Comparison of ENCODE assay signal across 8 mouse cellular contexts in genomic region chr15:99126081-99126815, GRCm38 (mm10). TPM values are rescaled to one million over a fixed set of nuclear protein-coding genes. Genes with fewer than 3 reads are reported as not detected.
DNase-seq lines count a peak whose midpoint lies in the region; ATAC-seq and TF ChIP-seq lines count a peak whose summit lies in the region.

No protein-coding gene starts in this region.

- H3K36me3 ChIP-seq in C2C12 (ENCODE audit: control insufficient read depth, insufficient read depth), result no peaks in the 10 kb centered on the region
- H3K36me3 ChIP-seq in forebrain, embryonic 13.5 days (ENCODE audit: poor library complexity, severe bottlenecking), result no peaks in the 10 kb centered on the region
- H3K36me3 ChIP-seq in heart, postnatal 0 days (replicated peaks; ENCODE audit: control insufficient read depth, insufficient read depth, low read length), result 0 out of 2 replicates have a peak, but pooled peaks cover under 1% of the 10 kb centered on the region
- no peaks in the 10 kb centered on the region for H3K36me3 ChIP-seq in liver, embryonic 15.5 days (replicated peaks)
- H3K36me3 ChIP-seq in neural tube, embryonic 14.5 days (ENCODE audit: control insufficient read depth, insufficient read depth, low read length), result no peaks in the 10 kb centered on the region
- H3K36me3 ChIP-seq in thymus, adult 2 months (ENCODE audit: control insufficient read depth, insufficient read depth, low read length), result no peaks in the 10 kb centered on the region

- TF ChIP-seq CTCF in C2C12 (IDR thresholded peaks at IDR 0.05; ENCODE audit: control insufficient read depth, insufficient read depth, insufficient read length), result no peak
- no peak for TF ChIP-seq CTCF in heart, postnatal 0 days (IDR thresholded peaks at IDR 0.05; ENCODE audit: low read depth)
- TF ChIP-seq CTCF in thymus, adult 2 months (IDR thresholded peaks at IDR 0.05; ENCODE audit: borderline replicate concordance, control insufficient read depth, extremely low read depth, insufficient read depth, low read length, poor library complexity), result no peak

- peak overlapping the region; percentile 80 for H3ac ChIP-seq in C2C12 (ENCODE audit: control insufficient read depth, insufficient read length, low read depth)

- TF ChIP-seq EP300 in heart, postnatal 0 days (IDR thresholded peaks at IDR 0.05; ENCODE audit: low read depth), result no peak

- H3K9me3 ChIP-seq in forebrain, embryonic 13.5 days (replicated peaks), result no peaks in the 10 kb centered on the region
- no peaks in the 10 kb centered on the region for H3K9me3 ChIP-seq in heart, postnatal 0 days (replicated peaks; ENCODE audit: control insufficient read depth, low read length)
- no peaks in the 10 kb centered on the region for H3K9me3 ChIP-seq in liver, embryonic 15.5 days (replicated peaks)
- H3K9me3 ChIP-seq in neural tube, embryonic 14.5 days (ENCODE audit: control insufficient read depth, low read length), result no peaks in the 10 kb centered on the region

- H3K27me3 ChIP-seq in C2C12 (ENCODE audit: control insufficient read depth, insufficient read depth, insufficient read length), result no peaks in the 10 kb centered on the region
- no peaks in the 10 kb centered on the region for H3K27me3 ChIP-seq in forebrain, embryonic 13.5 days
- H3K27me3 ChIP-seq in heart, postnatal 0 days (ENCODE audit: control insufficient read depth, insufficient read depth, low read length), result no peaks in the 10 kb centered on the region
- peaks cover 33% of the 10 kb centered on the region for H3K27me3 ChIP-seq in liver, embryonic 15.5 days
- H3K27me3 ChIP-seq in neural tube, embryonic 14.5 days (ENCODE audit: control insufficient read depth, insufficient read depth, low read length), result no peaks in the 10 kb centered on the region; the same call in 1 of the 2 replicates
- no peaks in the 10 kb centered on the region for H3K27me3 ChIP-seq in thymus, adult 2 months (ENCODE audit: control insufficient read depth, insufficient read depth, low read length)

- 0 out of 2 replicates have a peak, but pooled peaks have one; percentile 2 for TF ChIP-seq POLR2A in thymus, adult 2 months (IDR thresholded peaks at IDR 0.05; ENCODE audit: control insufficient read depth, extremely low read depth, insufficient read depth, low read length, poor library complexity)

- H3K27ac ChIP-seq in brown adipose tissue, adult 24 weeks (replicated peaks; ENCODE audit: low read depth, low read length), result peak overlapping the region; percentile 80
- peak overlapping the region; percentile 96 for H3K27ac ChIP-seq in forebrain, embryonic 13.5 days
- H3K27ac ChIP-seq in heart, postnatal 0 days (ENCODE audit: low read depth), result peak overlapping the region; percentile 94
- peak overlapping the region; percentile 76 for H3K27ac ChIP-seq in liver, embryonic 15.5 days (replicated peaks)
- peak overlapping the region; percentile 90 for H3K27ac ChIP-seq in neural tube, embryonic 14.5 days (ENCODE audit: low read depth, low read length)
- no peak overlapping the region for H3K27ac ChIP-seq in thymus, adult 2 months (ENCODE audit: control insufficient read depth, insufficient read depth, low read length)

- H3K79me2 ChIP-seq in C2C12 (ENCODE audit: control insufficient read depth, insufficient read depth), result peaks cover 47% of the 10 kb centered on the region

- under 1% methylated on average over 76 of the region's 115 CpGs for WGBS in forebrain, embryonic 13.5 days
- under 1% methylated on average over 90 of the region's 115 CpGs for WGBS in heart, postnatal 0 days
- WGBS in liver, embryonic 15.5 days (ENCODE audit: insufficient replicate concordance), result under 1% methylated on average over 106 of the region's 115 CpGs
- 0% methylated on average over 79 of the region's 115 CpGs for WGBS in neural tube, embryonic 14.5 days
- under 1% methylated on average over 114 of the region's 115 CpGs for WGBS in thymus, adult 2 months

- peak overlapping the region; percentile 76 for H3K4me2 ChIP-seq in forebrain, embryonic 13.5 days
- peak overlapping the region; percentile 88 for H3K4me2 ChIP-seq in heart, postnatal 0 days (ENCODE audit: low read depth, low read length)
- peak overlapping the region; percentile 93 for H3K4me2 ChIP-seq in liver, embryonic 15.5 days
- H3K4me2 ChIP-seq in neural tube, embryonic 14.5 days (ENCODE audit: low read depth, low read length), result peak overlapping the region; percentile 62

- no peaks in the 10 kb centered on the region for H3K4me1 ChIP-seq in brown adipose tissue, adult 24 weeks (ENCODE audit: control insufficient read depth, insufficient read depth, insufficient read length, low read length)
- H3K4me1 ChIP-seq in forebrain, embryonic 13.5 days, result peaks cover 39% of the 10 kb centered on the region
- peaks cover 27% of the 10 kb centered on the region; the same call in 1 of the 2 replicates for H3K4me1 ChIP-seq in heart, postnatal 0 days (ENCODE audit: control insufficient read depth, insufficient read depth)
- peaks cover 23% of the 10 kb centered on the region for H3K4me1 ChIP-seq in liver, embryonic 15.5 days (replicated peaks)
- H3K4me1 ChIP-seq in neural tube, embryonic 14.5 days (ENCODE audit: control insufficient read depth, insufficient read depth, low read length), result peaks cover 6% of the 10 kb centered on the region; the same call in 1 of the 2 replicates
- H3K4me1 ChIP-seq in thymus, adult 2 months (replicated peaks; ENCODE audit: control insufficient read depth, insufficient read depth, low read length), result peaks cover 27% of the 10 kb centered on the region

- H3K9ac ChIP-seq in forebrain, embryonic 13.5 days, result peak overlapping the region; percentile 89
- peak overlapping the region; percentile 96 for H3K9ac ChIP-seq in heart, postnatal 0 days (replicated peaks; ENCODE audit: low read depth, low read length)
- peak overlapping the region; percentile 66 for H3K9ac ChIP-seq in liver, embryonic 15.5 days
- H3K9ac ChIP-seq in neural tube, embryonic 14.5 days (replicated peaks; ENCODE audit: low read depth, low read length), result peak overlapping the region; percentile 77

- peaks cover 16% of the 10 kb centered on the region for H3K79me3 ChIP-seq in C2C12 (ENCODE audit: low read depth)

- peak overlapping the region; percentile 96 for H3K4me3 ChIP-seq in C2C12 (ENCODE audit: insufficient read depth, poor library complexity, severe bottlenecking)
- peak overlapping the region; percentile 98 for H3K4me3 ChIP-seq in brown adipose tissue, adult 24 weeks (ENCODE audit: insufficient read depth, low read depth, low read length)
- peak overlapping the region; percentile 82 for H3K4me3 ChIP-seq in forebrain, embryonic 13.5 days
- H3K4me3 ChIP-seq in heart, postnatal 0 days (ENCODE audit: low read depth, low read length), result peak overlapping the region; percentile 97
- H3K4me3 ChIP-seq in liver, embryonic 15.5 days (replicated peaks), result peak overlapping the region; percentile 71
- H3K4me3 ChIP-seq in neural tube, embryonic 14.5 days (ENCODE audit: low read depth, low read length), result peak overlapping the region; percentile 70
- peak overlapping the region; percentile 92 for H3K4me3 ChIP-seq in thymus, adult 2 months (ENCODE audit: control insufficient read depth, insufficient read depth, low read length)

- peak; percentile 93 for ATAC-seq in forebrain, embryonic 13.5 days
- peak; percentile 89 for ATAC-seq in heart, postnatal 0 days (ENCODE audit: insufficient read depth, low read depth)
- peak; percentile 68 for ATAC-seq in liver, embryonic 15.5 days (ENCODE audit: insufficient read depth)
- peak; percentile 90 for ATAC-seq in neural tube, embryonic 14.5 days (ENCODE audit: low read depth)

- peak; percentile 73 for DNase-seq in heart, postnatal 0 days (ENCODE audit: low spot score)
- peak; percentile 96 to 97 for DNase-seq in kidney, postnatal 4 days
- DNase-seq in thymus, adult 2 months, result peak; percentile 53

RNA-seq across cellular contexts. Expression of gene Spats2, which starts 0.5 kb away (rescaled TPM):
- polyA plus RNA-seq in C2C12 (2012; fragmentation: generic; extraction: Trizol), result 25.4 TPM
- 8.5 and 10.9 TPM in 2 replicates for polyA plus RNA-seq in brown adipose tissue, adult 24 weeks (2012; ENCODE audit: insufficient read depth, insufficient read length, missing spikeins)
- 44.6 and 46.2 TPM in 2 replicates for polyA plus RNA-seq in forebrain, embryonic 13.5 days (2015; fragmentation: Nextera tagmentation; extraction: Ambion mirVana)
- 17.6 and 22.5 TPM in 2 replicates for total RNA-seq in heart, postnatal 0 days (2014; rRNA removed; ENCODE audit: low replicate concordance)
- 15.0 and 16.1 TPM in 2 replicates for polyA plus RNA-seq in heart, postnatal 0 days (2015; fragmentation: Nextera tagmentation; extraction: Ambion mirVana)
- 6.7 and 7.7 TPM in 2 replicates for polyA plus RNA-seq in liver, embryonic 15.5 days (2015; fragmentation: Nextera tagmentation; extraction: Ambion mirVana)
- 32.6 and 41.6 TPM in 2 replicates for polyA plus RNA-seq in neural tube, embryonic 14.5 days (2014; fragmentation: Nextera tagmentation; extraction: Ambion mirVana)
- 11.8 and 12.2 TPM in 2 replicates for polyA plus RNA-seq in thymus, adult 2 months (2012; rRNA removed)

RNA-seq across cellular contexts. Expression of gene Dnajc22, which starts 33.3 kb away (rescaled TPM):
- polyA plus RNA-seq in C2C12 (2012; fragmentation: generic; extraction: Trizol), result 0.74 TPM
- polyA plus RNA-seq in brown adipose tissue, adult 24 weeks (2012; ENCODE audit: insufficient read depth, insufficient read length, missing spikeins), result 6.8 and 9.6 TPM in 2 replicates
- 0.25 and 0.84 TPM in 2 replicates for polyA plus RNA-seq in forebrain, embryonic 13.5 days (2015; fragmentation: Nextera tagmentation; extraction: Ambion mirVana)
- total RNA-seq in heart, postnatal 0 days (2014; rRNA removed; ENCODE audit: low replicate concordance), result 2.3 TPM in 1 of 2 replicates, not detected in the other
- 0.29 and 0.61 TPM in 2 replicates for polyA plus RNA-seq in heart, postnatal 0 days (2015; fragmentation: Nextera tagmentation; extraction: Ambion mirVana)
- polyA plus RNA-seq in liver, embryonic 15.5 days (2015; fragmentation: Nextera tagmentation; extraction: Ambion mirVana), result 18.1 and 21.5 TPM in 2 replicates
- polyA plus RNA-seq in neural tube, embryonic 14.5 days (2014; fragmentation: Nextera tagmentation; extraction: Ambion mirVana), result 0.21 and 0.45 TPM in 2 replicates
- 0.39 and 0.46 TPM in 2 replicates for polyA plus RNA-seq in thymus, adult 2 months (2012; rRNA removed)

RNA-seq across cellular contexts. Expression of gene C1ql4, which starts 38.6 kb away (rescaled TPM):
- polyA plus RNA-seq in C2C12 (2012; fragmentation: generic; extraction: Trizol), result 0.07 TPM
- not detected in 2 replicates for polyA plus RNA-seq in brown adipose tissue, adult 24 weeks (2012; ENCODE audit: insufficient read depth, insufficient read length, missing spikeins)
- polyA plus RNA-seq in forebrain, embryonic 13.5 days (2015; fragmentation: Nextera tagmentation; extraction: Ambion mirVana), result 0.39 TPM in 1 of 2 replicates, not detected in the other
- not detected in 2 replicates for total RNA-seq in heart, postnatal 0 days (2014; rRNA removed; ENCODE audit: low replicate concordance)
- 0.20 TPM in 1 of 2 replicates, not detected in the other for polyA plus RNA-seq in heart, postnatal 0 days (2015; fragmentation: Nextera tagmentation; extraction: Ambion mirVana)
- polyA plus RNA-seq in liver, embryonic 15.5 days (2015; fragmentation: Nextera tagmentation; extraction: Ambion mirVana), result not detected in 2 replicates
- 3.2 and 3.6 TPM in 2 replicates for polyA plus RNA-seq in neural tube, embryonic 14.5 days (2014; fragmentation: Nextera tagmentation; extraction: Ambion mirVana)
- 0.08 and 0.27 TPM in 2 replicates for polyA plus RNA-seq in thymus, adult 2 months (2012; rRNA removed)

RNA-seq across cellular contexts. Expression of gene Troap, which starts 51.9 kb away (rescaled TPM):
- polyA plus RNA-seq in C2C12 (2012; fragmentation: generic; extraction: Trizol), result 49.0 TPM
- not detected in 2 replicates for polyA plus RNA-seq in brown adipose tissue, adult 24 weeks (2012; ENCODE audit: insufficient read depth, insufficient read length, missing spikeins)
- 37.8 and 38.6 TPM in 2 replicates for polyA plus RNA-seq in forebrain, embryonic 13.5 days (2015; fragmentation: Nextera tagmentation; extraction: Ambion mirVana)
- 16.2 and 19.1 TPM in 2 replicates for total RNA-seq in heart, postnatal 0 days (2014; rRNA removed; ENCODE audit: low replicate concordance)
- polyA plus RNA-seq in heart, postnatal 0 days (2015; fragmentation: Nextera tagmentation; extraction: Ambion mirVana), result 7.0 and 8.1 TPM in 2 replicates
- 14.6 and 15.9 TPM in 2 replicates for polyA plus RNA-seq in liver, embryonic 15.5 days (2015; fragmentation: Nextera tagmentation; extraction: Ambion mirVana)
- polyA plus RNA-seq in neural tube, embryonic 14.5 days (2014; fragmentation: Nextera tagmentation; extraction: Ambion mirVana), result 2.4 and 3.3 TPM in 2 replicates
- 40.8 and 57.0 TPM in 2 replicates for polyA plus RNA-seq in thymus, adult 2 months (2012; rRNA removed)
